Mouse (Mus musculus): ENCODE measurements around the gene Usp8.

GRCm38 (mm10) chr2:126767599-126767998 lies 60.5 kb downstream of the Usp8 start:
- TF ChIP-seq POLR2A (IDR thresholded peaks at IDR 0.05; ENCODE audit: borderline replicate concordance, extremely low read depth, insufficient read depth, insufficient read length, poor library complexity, severe bottlenecking) (no peak), CTCF (IDR thresholded peaks at IDR 0.05; ENCODE audit: borderline replicate concordance, extremely low read depth, insufficient read depth, insufficient read length) (peak; percentile 19; the same call in 1 of the 2 replicates)
